Mouse (Mus musculus) stomach, postnatal 0 days (tissue): ENCODE data around the gene Tmem214.

ENCODE experiments used
- CTCF ChIP-seq: IDR thresholded peaks from 2 replicates; pipeline ENCODE4 v1.5.1; 2016; ENCODE audit warnings: antibody characterized with exemption, low read depth, mild to moderate bottlenecking, moderate library complexity
- EP300 ChIP-seq: optimal IDR thresholded peaks from 2 replicates; pipeline ENCODE3; 2016; ENCODE audit warnings: antibody characterized with exemption

- TF ChIP-seq EP300 (no peak), CTCF (no peak)
These were observed 18.9 kb downstream of the Tmem214 start for GRCm38 (mm10) chr5:30886731-30887130.
